Mouse (Mus musculus) erythroblast, adult 5-6 weeks (primary cell): ENCODE results near the gene Chadl. TPM values are rescaled to one million over a fixed set of nuclear protein-coding genes. Genes with fewer than 3 reads are reported as not detected.

Experiments used
- total RNA-seq, 2 experiments: library from RNA; stranded (forward) in 1 of 2; stranded (reverse) in 1 of 2; fragments of 150-400 nt in 1 of 2; fragments of 200-764, 138-1000 nt in 1 of 2; gene quantifications; 2 replicates each; pipeline versions ENCODE4 v1.2.3 to v1.2.4; 2015 to 2017; ENCODE audit warnings: low replicate concordance in 2 of 2

Chadl gene
- total RNA-seq, 2 experiments from 2014 or later, result not detected

Other genes with a start within 250 kb of the Chadl start
- 52.7 and 66.1 TPM in 2 replicates for gene Rbx1, start 231.0 kb downstream of the Chadl start, total RNA-seq (2015; ENCODE audit: low replicate concordance)
- gene Rbx1, start 231.0 kb downstream of the Chadl start, total RNA-seq (2017; ENCODE audit: low replicate concordance), result 38.1 and 39.2 TPM in 2 replicates
- gene Ep300, start 111.9 kb downstream of the Chadl start, total RNA-seq (2015; ENCODE audit: low replicate concordance), result 177 and 234 TPM in 2 replicates
- 187 and 219 TPM in 2 replicates for gene Ep300, start 111.9 kb downstream of the Chadl start, total RNA-seq (2017; ENCODE audit: low replicate concordance)
- 0.96 and 5.2 TPM in 2 replicates for gene L3mbtl2, start 33.4 kb downstream of the Chadl start, total RNA-seq (2015; ENCODE audit: low replicate concordance)
- gene L3mbtl2, start 33.4 kb downstream of the Chadl start, total RNA-seq (2017; ENCODE audit: low replicate concordance), result 4.5 and 9.8 TPM in 2 replicates
- gene Zc3h7b, start 47.8 kb upstream of the Chadl start, total RNA-seq (2015; ENCODE audit: low replicate concordance), result 2.5 and 3.1 TPM in 2 replicates
- gene Zc3h7b, start 47.8 kb upstream of the Chadl start, total RNA-seq (2017; ENCODE audit: low replicate concordance), result 2.0 and 4.2 TPM in 2 replicates
- 8.3 and 19.4 TPM in 2 replicates for gene Rangap1, start 48.2 kb upstream of the Chadl start, total RNA-seq (2015; ENCODE audit: low replicate concordance)
- 34.2 and 41.5 TPM in 2 replicates for gene Rangap1, start 48.2 kb upstream of the Chadl start, total RNA-seq (2017; ENCODE audit: low replicate concordance)
- gene Tef, start 105.1 kb upstream of the Chadl start, total RNA-seq (2015; ENCODE audit: low replicate concordance), result 0.38 and 2.3 TPM in 2 replicates
- gene Tef, start 105.1 kb upstream of the Chadl start, total RNA-seq (2017; ENCODE audit: low replicate concordance), result 0.98 and 2.0 TPM in 2 replicates
- 6.3 and 9.6 TPM in 2 replicates for gene Tob2, start 161.5 kb upstream of the Chadl start, total RNA-seq (2015; ENCODE audit: low replicate concordance)
- 5.3 and 7.2 TPM in 2 replicates for gene Tob2, start 161.5 kb upstream of the Chadl start, total RNA-seq (2017; ENCODE audit: low replicate concordance)
- gene Phf5a, start 174.6 kb upstream of the Chadl start, total RNA-seq (2015; ENCODE audit: low replicate concordance), result 29.7 and 33.0 TPM in 2 replicates
- 19.8 and 45.9 TPM in 2 replicates for gene Phf5a, start 174.6 kb upstream of the Chadl start, total RNA-seq (2017; ENCODE audit: low replicate concordance)
- gene Aco2, start 175.0 kb upstream of the Chadl start, total RNA-seq (2015; ENCODE audit: low replicate concordance), result 16.3 and 37.8 TPM in 2 replicates
- 29.7 and 59.3 TPM in 2 replicates for gene Aco2, start 175.0 kb upstream of the Chadl start, total RNA-seq (2017; ENCODE audit: low replicate concordance)
- 2.9 and 3.8 TPM in 2 replicates for gene Polr3h, start 229.0 kb upstream of the Chadl start, total RNA-seq (2015; ENCODE audit: low replicate concordance)
- gene Polr3h, start 229.0 kb upstream of the Chadl start, total RNA-seq (2017; ENCODE audit: low replicate concordance), result 6.3 and 17.7 TPM in 2 replicates
- gene Csdc2, start 239.5 kb upstream of the Chadl start, total RNA-seq (2015; ENCODE audit: low replicate concordance), result not detected in 2 replicates
- gene Csdc2, start 239.5 kb upstream of the Chadl start, total RNA-seq (2017; ENCODE audit: low replicate concordance), result not detected in 2 replicates